Mouse (Mus musculus): ENCODE measurements around the gene Wdr73.
"Not testable (repeated sequence)": the region's sequence is repeated elsewhere in the genome, so short reads cannot be mapped to it uniquely, and the experiment has no call there.

Gene Wdr73

GRCm38 (mm10) chr7:80900944-80901501, at the start of gene Wdr73:
TSS of gene Wdr73 (minus strand) at chr7:80901269.
- peak; percentile 89 for DNase-seq (ENCODE audit: low spot score)

- peak; percentile 93 for DNase-seq (ENCODE audit: low spot score)
These were observed 46.6 kb upstream of the Wdr73 start, which contains the start of gene Sec11a for GRCm38 (mm10) chr7:80947445-80948350. TSS of gene Sec11a (minus strand) at chr7:80947780.

GRCm38 (mm10) chr7:80939808-80940207, 38.7 kb upstream of the Wdr73 start:
- DNase-seq (ENCODE audit: low spot score), result no peak

DNA sequence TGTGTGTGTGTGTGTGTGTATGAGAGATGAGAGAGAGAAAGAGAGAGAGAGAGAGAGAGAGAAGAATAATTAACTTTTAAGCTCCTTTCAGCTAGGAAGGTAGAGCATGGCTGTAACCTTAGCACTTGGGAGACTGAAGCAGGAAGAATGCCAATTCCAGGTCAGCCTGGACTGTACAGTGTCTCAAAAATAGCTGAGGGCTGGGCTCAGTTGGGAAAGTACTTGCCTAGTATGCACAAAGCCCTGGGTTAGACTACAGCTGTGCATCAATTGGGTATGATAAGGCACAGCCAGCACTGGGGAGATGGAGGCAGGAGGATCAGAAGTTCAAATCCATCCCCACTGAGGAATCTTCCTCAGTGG, 36.2 kb upstream of the Wdr73 start:
- not testable (repeated sequence) for DNase-seq (ENCODE audit: low spot score)

- not testable (repeated sequence) for DNase-seq (ENCODE audit: low spot score)
These were observed 35.7 kb upstream of the Wdr73 start for GRCm38 (mm10) chr7:80936617-80937303.

DNA sequence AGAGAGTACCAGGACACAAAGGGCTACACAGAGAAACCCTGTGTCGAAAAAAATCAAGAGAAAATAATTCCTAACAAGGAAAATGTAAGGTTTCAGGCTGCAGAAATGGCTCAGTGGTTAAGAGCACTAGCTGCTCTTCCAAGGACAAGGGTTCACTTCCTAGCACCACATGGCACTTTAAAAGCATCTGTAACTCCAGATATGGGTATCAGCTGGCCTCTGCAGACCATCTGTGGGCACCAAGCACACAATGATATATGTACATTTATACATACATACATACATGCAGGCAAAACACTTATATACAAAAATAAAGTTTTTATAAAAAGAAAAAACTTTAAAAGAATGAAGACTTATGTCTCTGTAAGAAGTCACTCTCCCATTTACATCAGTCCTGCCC, 34.8 kb upstream of the Wdr73 start:
- DNase-seq (ENCODE audit: low spot score), result no peak

DNA sequence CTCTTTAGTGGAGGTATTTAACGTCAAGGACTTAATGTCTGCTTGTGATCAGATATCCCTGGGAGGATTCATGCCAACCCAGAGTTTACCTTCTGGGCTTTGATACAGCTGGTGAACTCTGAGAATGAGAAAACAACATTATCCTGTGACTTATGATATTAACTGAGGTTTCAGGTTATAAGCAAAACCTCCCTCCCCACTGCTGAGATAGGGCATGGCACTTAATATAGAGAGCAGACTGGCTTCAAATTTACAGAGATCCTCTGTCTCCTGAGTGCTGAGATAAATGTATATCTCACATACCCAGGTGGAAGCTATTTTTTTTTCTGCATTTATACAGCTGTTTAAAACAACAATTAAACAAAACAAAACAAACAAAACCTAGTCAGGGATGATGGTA, 31.7 kb upstream of the Wdr73 start:
- DNase-seq (ENCODE audit: low spot score), result no peak

- DNase-seq (ENCODE audit: low spot score), result peak; percentile 35
These were observed 30.6 kb upstream of the Wdr73 start for GRCm38 (mm10) chr7:80931618-80932207.

- DNase-seq (ENCODE audit: low spot score), result no peak
These were observed 22.1 kb upstream of the Wdr73 start for GRCm38 (mm10) chr7:80923165-80923564.

DNA sequence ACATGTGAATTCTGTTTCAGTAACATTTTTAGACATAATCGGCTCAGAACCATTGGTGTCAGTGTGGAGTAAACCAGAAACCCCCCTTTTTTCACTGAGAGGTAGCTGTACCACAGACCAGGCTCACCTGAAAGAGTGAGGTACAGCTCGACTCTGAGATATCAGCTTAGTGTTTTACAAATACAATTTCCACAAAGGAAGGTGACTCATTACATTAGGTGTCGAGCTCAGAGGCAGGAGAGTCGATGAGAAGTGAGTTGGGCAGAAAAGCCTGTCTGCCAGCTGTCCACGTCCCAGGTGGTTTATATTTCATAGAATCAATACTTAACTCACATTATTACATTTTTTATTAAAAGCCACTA, 18.6 kb upstream of the Wdr73 start:
- DNase-seq (ENCODE audit: low spot score), result no peak

DNA sequence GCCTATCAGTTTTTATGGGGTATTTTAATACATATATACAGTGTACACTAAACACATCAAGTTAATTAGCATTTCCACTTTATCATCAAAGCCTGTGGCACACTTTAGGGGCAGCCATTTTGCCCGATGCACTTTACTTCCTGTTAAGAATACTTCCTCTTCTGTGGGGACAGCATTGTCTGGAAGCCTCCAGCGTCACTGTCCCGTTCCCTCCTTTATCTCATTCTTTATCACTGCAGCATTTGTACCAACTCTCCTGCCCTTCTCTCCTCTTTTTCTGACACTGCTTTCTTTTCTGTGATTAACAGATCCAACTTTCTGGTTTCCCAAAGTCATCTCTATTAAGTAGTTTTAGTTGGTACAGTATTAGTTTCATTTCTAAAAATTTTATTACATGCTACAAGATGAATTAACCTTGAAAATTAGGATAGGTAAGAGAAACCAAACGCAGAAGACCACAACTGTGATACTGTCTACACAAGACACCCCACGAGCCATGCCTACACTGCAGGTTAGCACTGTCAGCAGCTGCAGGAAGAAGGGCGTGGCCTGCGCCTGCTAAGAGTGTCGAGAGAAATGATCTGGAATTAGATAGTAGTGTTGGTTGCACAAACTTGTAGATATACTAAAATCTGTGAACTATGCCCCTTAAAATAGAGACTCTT, 18.0 kb upstream of the Wdr73 start:
- no peak for DNase-seq (ENCODE audit: low spot score)

GRCm38 (mm10) chr7:80917916-80918465, 16.9 kb upstream of the Wdr73 start:
- no peak for DNase-seq (ENCODE audit: low spot score)

DNA sequence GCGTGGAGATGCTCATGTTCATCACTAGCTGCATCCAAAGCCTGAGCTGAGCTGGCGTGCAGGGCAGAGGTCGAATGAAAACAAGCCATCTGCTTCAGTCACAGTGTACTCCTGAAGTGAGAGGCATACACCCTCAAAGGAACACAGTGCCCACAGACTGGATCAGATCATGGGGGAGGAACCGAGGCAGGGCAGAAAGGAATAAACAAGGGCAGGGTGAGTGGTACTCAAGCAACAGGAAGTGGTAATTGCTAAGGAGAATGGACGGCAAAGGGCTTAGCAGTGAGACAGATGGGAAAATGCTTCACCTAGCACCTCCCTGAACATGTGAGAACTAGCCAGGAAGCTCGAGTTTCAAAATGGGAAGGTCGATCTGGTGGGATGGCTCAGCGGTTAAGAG, 11.4 kb upstream of the Wdr73 start:
- DNase-seq (ENCODE audit: low spot score), result no peak

DNA sequence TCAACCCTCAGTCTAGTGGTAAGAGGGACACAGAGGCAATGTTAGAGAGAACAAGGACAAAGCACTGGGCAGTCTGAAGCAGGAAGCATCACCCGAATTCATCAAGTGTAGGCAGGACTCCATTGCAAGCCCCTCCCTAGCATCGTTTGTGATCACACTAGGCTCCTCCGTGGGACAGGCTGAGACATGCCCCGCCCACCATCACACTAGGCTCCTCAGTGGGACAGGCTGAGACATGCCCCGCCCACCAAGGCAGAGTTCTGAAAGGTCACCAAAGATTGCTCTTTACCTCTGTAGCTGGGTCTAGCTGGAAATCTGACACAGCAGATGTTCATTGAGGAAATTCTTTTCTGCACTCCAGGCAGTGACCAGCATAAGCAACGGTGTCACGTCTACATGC, 10.0 kb upstream of the Wdr73 start:
- no peak for DNase-seq (ENCODE audit: low spot score)

- peak; percentile 58 for DNase-seq (ENCODE audit: low spot score)
These were observed 3.9 kb upstream of the Wdr73 start, which contains the start of gene Nmb for GRCm38 (mm10) chr7:80904921-80905515. TSS of gene Nmb (minus strand) at chr7:80905076.

GRCm38 (mm10) chr7:80903625-80904422, 2.8 kb upstream of the Wdr73 start:
- no peak for DNase-seq (ENCODE audit: low spot score)

DNA sequence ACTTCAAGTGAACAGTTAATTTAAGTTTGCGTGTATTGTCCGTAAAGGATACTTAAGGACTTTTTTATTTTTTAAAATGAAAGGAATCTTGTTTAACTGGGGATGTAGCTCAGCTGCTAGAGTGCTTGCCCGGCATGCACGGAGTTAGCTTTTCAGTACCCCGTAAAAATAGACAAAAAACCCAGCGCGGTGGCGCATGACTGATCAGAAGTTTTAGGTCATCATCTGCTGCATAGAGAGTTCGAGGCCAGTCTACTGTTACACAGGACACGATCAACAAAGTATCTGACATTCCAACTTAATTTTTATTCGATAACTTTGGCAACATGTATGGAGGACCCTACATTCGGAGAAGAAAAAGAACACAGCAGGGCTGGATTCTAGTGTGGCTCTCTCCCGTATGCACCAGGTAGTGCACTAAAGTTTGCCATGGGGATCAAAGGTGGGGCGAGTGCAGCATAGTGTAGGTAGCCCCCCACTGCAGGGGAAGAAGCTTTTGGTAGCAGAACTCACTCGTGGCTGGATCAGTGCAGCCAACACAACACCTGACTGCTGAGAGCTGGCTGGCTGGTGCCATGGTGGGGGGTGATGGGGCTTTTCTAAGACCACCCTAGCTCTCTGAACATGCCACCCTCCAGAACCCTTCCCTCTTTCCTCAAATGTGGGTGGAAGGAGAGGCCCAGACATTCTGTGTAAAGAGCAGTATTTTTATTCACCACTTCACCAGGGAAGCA, 639 bp upstream of the Wdr73 start:
- no peak for DNase-seq (ENCODE audit: low spot score)

DNA sequence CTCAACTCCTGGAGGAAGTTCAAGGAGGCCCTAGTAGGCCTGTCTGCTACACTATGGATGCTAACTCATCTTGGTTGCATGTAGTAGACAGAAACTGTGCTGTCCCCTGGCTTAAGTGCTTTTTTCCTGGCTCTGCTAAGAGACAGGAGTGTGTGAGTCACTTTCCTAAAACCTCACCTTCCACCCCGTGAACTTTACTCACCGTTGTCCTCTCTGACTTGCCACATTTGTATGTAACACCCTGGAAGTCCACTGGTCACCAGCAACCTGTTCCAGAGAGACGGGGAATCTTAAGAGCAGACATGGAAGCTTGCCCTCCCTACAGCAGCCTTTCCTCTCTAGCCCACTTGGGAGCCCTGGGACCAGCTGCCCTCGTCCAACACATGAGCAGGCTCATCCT, 3.3 kb downstream of the Wdr73 start:
- DNase-seq (ENCODE audit: low spot score), result no peak

DNA sequence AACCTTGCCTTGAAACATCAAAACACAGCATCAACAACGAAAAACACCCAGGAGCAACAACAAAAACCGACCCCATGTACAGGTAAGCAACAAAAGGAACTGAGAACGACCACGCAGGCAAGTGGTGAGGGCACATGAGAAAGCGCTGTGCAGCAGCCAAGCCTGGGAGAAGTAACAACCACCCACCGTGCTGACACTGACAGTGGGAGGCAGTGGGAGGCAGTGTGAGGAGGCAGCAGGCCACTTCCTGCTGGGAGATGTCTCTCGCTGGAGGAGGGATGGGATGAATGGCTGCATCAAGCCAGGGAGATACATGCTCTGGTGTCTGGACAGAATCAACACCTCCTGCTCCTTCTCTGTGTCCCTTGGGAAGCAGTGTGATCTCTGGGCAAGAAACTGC, 3.9 kb downstream of the Wdr73 start:
- DNase-seq (ENCODE audit: low spot score), result no peak
